Mouse (Mus musculus) cerebellum, adult (tissue): ENCODE results near the gene Gm10428.
A peak's percentile ranks its signal among the peaks of the same experiment; 100 is the strongest.

ENCODE experiments used
- ATAC-seq: cut with Nextera tagmentation; 2 replicates; pipeline ENCODE4 v1.9.2; 2017; ENCODE audit warnings: mild to moderate bottlenecking, moderate library complexity, mixed read lengths; ENCODE audit not compliant: insufficient number of reproducible peaks, low FRiP score, low TSS enrichment

Gm10428 gene

GRCm38 (mm10) chr11:62776510-62776909 is 23.6 kb downstream of the Gm10428 start:
- ATAC-seq = no peak

GRCm38 (mm10) chr11:62788935-62789616 is 36.2 kb downstream of the Gm10428 start, which contains the start of gene Zfp286:
Zfp286 (minus strand) TSS chr11:62789462.
- peak; percentile 88 for ATAC-seq

- no peak for ATAC-seq
Observed at GRCm38 (mm10) chr11:62789617-62789936, 36.7 kb downstream of the Gm10428 start.
